Mouse (Mus musculus) kidney, embryonic 16.5 days (tissue): ENCODE results near the gene Bdh1. TPM values are rescaled to one million over a fixed set of nuclear protein-coding genes. Genes with fewer than 3 reads are reported as not detected.
"Not testable (repeated sequence)": the region's sequence is repeated elsewhere in the genome, so short reads cannot be mapped to it uniquely, and the experiment has no call there.

ENCODE experiments used
- ATAC-seq: fragments of 200-750 bp; cut with Nextera tagmentation; 2 replicates; pipeline ENCODE4 v1.8.0; 2017; ENCODE audit warnings: moderate TSS enrichment; ENCODE audit not compliant: low FRiP score, low TSS enrichment
- H3K27ac ChIP-seq: fragments of 300-500 bp; sonication (generic); 2 replicates; pipeline ENCODE4 v1.5.1; 2014; ENCODE audit warnings: low read length
- H3K27me3 ChIP-seq: fragments of 300-500 bp; sonication (generic); 2 replicates; pipeline ENCODE4 v1.6.1; 2014; ENCODE audit warnings: low read length, control low read depth, mixed read lengths; ENCODE audit not compliant: insufficient read depth
- H3K36me3 ChIP-seq: fragments of 300-500 bp; sonication (generic); 2 replicates; pipeline ENCODE4 v1.6.1; 2014; ENCODE audit warnings: low read length, control low read depth, mixed read lengths; ENCODE audit not compliant: insufficient read depth
- H3K4me1 ChIP-seq: fragments of 300-500 bp; sonication (generic); 2 replicates; pipeline ENCODE4 v1.6.1; 2014; ENCODE audit warnings: low read length, control low read depth, mixed read lengths; ENCODE audit not compliant: insufficient read depth
- H3K4me2 ChIP-seq: fragments of 300-500 bp; sonication (generic); replicated peaks from 2 replicates; pipeline ENCODE4 v1.6.1; 2014; ENCODE audit warnings: low read depth, low read length
- H3K4me3 ChIP-seq: fragments of 300-500 bp; sonication (generic); 2 replicates; pipeline ENCODE4 v1.5.1; 2014; ENCODE audit warnings: mild to moderate bottlenecking, low read length
- H3K9ac ChIP-seq: fragments of 300-500 bp; sonication (generic); replicated peaks from 2 replicates; pipeline ENCODE4 v1.6.1; 2014; ENCODE audit warnings: low read length
- H3K9me3 ChIP-seq: fragments of 300-500 bp; sonication (generic); 2 replicates; pipeline ENCODE4 v1.6.1; 2016; ENCODE audit warnings: low read length, control low read depth
- WGBS: fragments of 180-500 bp; shearing (Covaris S2); extraction: QIAGEN DNeasy Blood & Tissue Kit; methylation state at CpG from one replicate; pipeline ENCODE4 v1.1.7; 2014; 5-methylcytosine and 5-hydroxymethylcytosine counted together
- polyA plus RNA-seq: library from polyadenylated mRNA; unstranded; fragments of >200 nt; fragmentation: Nextera tagmentation; extraction: Ambion mirVana; gene quantifications from 2 replicates; pipeline ENCODE4 v1.2.1, GENCODE M21; 2015

The Bdh1 gene
- polyA plus RNA-seq = 30.5 and 37.1 TPM in 2 replicates

DNA sequence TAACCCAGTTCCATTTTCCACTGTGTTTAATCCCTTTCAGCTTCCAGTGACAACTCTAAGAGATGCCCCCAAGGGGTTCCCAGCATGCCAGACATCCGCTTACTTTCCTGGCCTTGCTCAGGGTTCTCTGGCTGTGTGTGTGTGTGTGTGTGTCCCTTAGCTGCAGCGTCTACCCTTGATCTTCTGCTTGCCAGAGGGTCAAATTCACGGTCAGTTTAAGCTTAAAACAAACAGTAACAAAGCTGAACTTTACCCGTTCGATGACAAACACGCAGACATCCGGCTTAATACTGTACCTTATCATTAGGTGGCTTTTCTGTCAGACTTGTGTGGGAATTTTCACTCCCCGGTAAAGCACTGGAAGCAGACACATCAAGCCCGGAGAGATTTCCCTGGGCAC is at the start of gene Bdh1:
TSS of gene Bdh1 (plus strand) at position 281 of the 400 bp plus-strand sequence.
- Histone ChIP-seq H3K4me1 (no peaks in the 10 kb centered on the region), H3K27me3 (peaks cover 6% of the 10 kb centered on the region), H3K4me2 (no peak within 1 kb of the TSS), H3K4me3 (no peak within 1 kb of the TSS), H3K27ac (no peak within 1 kb of the TSS), H3K36me3 (no peaks in the 10 kb centered on the region), H3K9ac (no peak within 1 kb of the TSS), H3K9me3 (no peaks in the 10 kb centered on the region)
- 58% methylated on average over 9 of the region's 9 CpGs for WGBS
- no peak for ATAC-seq

DNA sequence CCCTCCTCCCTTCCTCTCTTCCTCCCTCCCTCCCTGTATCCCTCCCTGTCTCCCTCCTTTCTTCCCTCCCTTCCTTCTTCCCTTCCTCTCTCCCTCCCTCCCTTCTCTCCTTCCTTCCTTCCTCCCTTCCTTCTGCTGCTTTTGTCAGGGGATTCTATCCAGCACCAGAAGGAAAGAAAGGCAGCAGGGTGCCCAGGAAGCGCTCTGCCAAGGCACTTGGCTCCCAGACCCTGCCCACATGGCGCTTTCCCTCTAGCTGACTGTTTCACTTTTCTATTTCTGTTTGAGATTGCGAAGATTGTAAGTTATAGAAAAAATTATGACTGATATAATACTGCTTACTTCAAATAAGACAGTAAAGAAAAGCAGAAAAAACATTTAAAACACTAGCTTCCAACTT is 49.8 kb upstream of the Bdh1 start:
- 89% methylated on average over 3 of the region's 3 CpGs for WGBS
- H3K36me3 ChIP-seq, H3K9ac ChIP-seq, H3K4me2 ChIP-seq, ATAC-seq, H3K4me1 ChIP-seq, H3K27ac ChIP-seq, H3K9me3 ChIP-seq, H3K27me3 ChIP-seq, H3K4me3 ChIP-seq: not testable (repeated sequence)

DNA sequence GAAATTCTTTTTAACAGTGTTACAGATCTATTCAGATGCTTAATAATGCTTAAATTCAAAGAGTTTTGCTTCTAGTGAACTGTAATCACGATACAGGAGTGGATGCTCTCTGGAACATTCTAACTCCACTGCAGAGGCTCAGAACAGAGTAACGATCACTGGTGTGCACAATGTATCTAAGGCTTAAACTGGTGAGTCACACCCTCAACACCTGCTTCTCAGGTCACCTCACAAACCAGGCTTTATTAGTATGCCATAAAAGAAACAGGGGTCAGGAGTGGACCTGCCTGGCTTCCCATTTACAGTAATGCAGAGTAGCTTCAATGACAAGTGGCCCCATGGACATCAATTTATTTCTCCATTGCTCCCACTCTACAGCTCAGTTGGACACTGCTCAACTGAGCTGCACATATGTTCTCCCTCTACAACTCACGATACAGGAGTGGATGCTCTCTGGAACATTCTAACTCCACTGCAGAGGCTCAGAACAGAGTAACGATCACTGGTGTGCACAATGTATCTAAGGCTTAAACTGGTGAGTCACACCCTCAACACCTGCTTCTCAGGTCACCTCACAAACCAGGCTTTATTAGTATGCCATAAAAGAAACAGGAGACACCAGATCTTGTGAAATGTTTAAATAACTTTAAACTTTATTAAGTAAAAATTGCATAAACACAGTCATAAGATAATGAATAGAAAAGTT is 46.0 kb upstream of the Bdh1 start:
- not testable (repeated sequence) for H3K4me2 ChIP-seq, ATAC-seq, H3K9me3 ChIP-seq, H3K9ac ChIP-seq, H3K36me3 ChIP-seq, H3K4me3 ChIP-seq, H3K27ac ChIP-seq, H3K4me1 ChIP-seq, H3K27me3 ChIP-seq
- WGBS = 85% methylated on average over 4 of the region's 4 CpGs

DNA sequence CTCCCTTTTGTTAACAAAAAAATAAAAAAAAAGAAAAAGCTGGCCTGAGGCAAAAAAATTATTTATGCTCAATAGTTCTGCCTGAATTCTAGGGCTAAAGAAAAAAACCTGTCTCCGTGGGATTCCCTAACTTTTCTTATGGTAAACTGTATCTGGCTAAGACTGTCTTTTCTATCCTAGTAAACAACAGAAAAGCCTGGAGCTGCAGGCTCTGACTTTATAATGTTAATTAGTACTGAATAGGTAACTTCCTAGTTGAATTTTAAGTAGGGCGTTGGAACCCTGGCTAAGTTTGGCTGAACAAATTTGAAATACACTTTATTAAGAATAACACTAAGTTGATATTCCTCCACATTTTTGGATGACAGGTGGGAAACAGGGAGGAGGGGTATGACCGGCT is 33.8 kb upstream of the Bdh1 start:
- H3K27me3 ChIP-seq, H3K36me3 ChIP-seq, H3K4me1 ChIP-seq, H3K9me3 ChIP-seq, ATAC-seq, H3K9ac ChIP-seq, H3K4me3 ChIP-seq, H3K27ac ChIP-seq, H3K4me2 ChIP-seq: not testable (repeated sequence)
- WGBS = 76% methylated on average over 3 of the region's 3 CpGs

DNA sequence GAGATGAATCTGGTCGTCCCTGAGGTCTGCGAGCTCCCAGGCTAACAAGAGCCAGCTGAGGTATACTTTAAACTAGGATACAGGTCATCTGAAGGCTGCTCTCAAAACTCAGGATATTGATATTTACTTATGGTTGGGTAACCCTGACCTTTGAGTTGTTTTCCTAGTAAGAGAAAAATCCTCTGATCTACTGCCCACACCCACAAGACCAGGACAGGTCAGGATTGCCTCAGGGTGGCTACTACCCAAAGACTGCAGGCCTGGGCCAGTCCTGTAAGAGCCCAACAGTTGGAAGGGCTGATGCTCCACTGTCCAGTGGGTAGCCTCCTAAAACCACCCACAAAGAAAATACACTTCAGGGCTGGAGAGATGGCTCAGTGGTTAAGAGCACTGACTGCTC is 22.8 kb upstream of the Bdh1 start:
- Histone ChIP-seq H3K4me1 (0 out of 2 replicates have a peak, but pooled peaks cover 3% of the 10 kb centered on the region), H3K27ac (no peak overlapping the region), H3K27me3 (no peaks in the 10 kb centered on the region), H3K4me2 (no peak overlapping the region), H3K9ac (no peak overlapping the region), H3K36me3 (no peaks in the 10 kb centered on the region), H3K9me3 (no peaks in the 10 kb centered on the region), H3K4me3 (no peak overlapping the region)
- ATAC-seq = no peak
- WGBS = 82% methylated on average over 2 of the region's 2 CpGs

DNA sequence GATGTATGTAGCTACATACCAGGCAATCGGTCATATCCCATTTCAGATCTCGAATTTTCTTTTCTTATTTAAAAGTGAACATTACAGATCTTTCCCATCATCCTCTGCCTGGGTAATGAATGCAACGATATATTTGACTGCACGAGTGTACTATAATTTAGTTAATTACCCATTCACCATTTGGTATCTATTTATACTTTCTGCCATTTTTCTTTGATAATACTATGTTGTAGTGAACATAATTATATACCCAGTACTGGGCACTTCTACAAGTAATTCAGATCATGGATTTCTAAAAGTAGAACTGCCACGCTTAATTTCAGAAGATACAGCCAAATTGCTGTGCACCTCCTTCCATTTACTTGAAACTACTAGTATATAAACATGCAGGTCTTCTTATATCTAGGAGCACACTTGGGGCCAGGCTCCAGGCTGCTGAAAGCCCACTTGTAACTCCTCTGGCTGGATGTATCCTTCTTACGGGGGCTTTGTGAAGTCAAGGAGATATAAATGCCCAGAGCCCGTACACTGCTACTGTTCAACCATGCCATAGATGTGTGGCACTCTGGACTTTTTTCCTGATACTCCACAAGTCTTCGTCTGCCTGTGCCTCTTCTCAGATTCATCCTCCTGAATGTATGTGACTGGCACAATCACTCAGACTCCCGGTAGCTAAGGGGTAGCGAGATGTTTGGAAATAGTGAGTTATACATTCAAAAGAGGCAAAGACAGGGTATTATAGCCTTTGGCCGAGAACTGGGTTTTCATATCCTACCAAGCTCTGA is 21.0 kb upstream of the Bdh1 start:
- H3K27ac ChIP-seq = no peak overlapping the region
- no peaks in the 10 kb centered on the region for H3K9me3 ChIP-seq
- no peaks in the 10 kb centered on the region for H3K27me3 ChIP-seq
- ATAC-seq = no peak
- H3K4me3 ChIP-seq = no peak overlapping the region
- no peaks in the 10 kb centered on the region for H3K36me3 ChIP-seq
- whole genome bisulfite sequencing = 91% methylated on average over 11 of the region's 11 CpGs
- no peak overlapping the region for H3K9ac ChIP-seq
- no peak overlapping the region for H3K4me2 ChIP-seq
- 0 out of 2 replicates have a peak, but pooled peaks cover 3% of the 10 kb centered on the region for H3K4me1 ChIP-seq

DNA sequence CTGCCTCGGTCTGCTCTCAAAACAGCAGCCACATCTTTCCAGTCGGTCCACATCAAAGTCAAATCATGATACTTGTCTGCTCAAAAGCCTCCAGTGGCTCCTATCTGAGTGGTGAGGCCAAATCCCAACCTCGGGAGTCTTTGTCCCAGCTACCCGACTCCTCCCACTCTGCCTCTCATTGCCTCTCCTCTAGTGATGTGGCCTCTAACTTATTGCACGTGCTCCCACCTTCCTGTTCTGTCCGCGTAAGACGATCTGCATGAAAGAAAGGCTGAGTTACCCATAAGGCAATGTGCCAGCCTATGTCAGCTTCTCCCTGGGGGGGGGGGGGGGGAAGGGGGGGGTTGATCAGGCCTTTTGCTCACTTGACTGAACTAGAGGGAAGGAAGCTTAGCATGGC is 20.0 kb upstream of the Bdh1 start:
- 22% methylated on average over 8 of the region's 8 CpGs for WGBS
- ATAC-seq = no peak
- H3K4me2 ChIP-seq = no peak overlapping the region

DNA sequence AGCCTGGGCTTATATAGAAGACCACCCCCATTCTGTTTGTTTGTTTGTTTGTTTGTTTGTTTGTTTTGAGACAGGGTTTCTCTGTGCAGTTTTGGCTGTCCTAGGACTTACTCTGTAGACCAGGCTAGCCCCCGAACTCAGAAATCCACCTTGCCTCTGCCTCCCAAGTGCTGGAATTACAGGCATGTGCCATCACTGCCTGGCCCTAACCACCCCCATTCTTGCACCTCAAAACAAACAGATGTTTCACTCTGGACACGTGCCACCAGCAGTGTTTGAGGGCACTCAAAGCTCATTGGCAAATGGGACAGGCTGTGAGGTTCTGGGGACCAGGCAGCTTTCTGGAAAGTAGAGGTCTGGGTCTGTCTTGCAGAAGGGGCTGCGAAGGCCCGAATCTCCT is 18.1 kb upstream of the Bdh1 start:
- H3K4me2 ChIP-seq = no peak overlapping the region
- 83% methylated on average over 4 of the region's 4 CpGs for WGBS
- no peak overlapping the region for H3K9ac ChIP-seq
- no peak overlapping the region for H3K4me3 ChIP-seq
- H3K9me3 ChIP-seq = no peaks in the 10 kb centered on the region
- 0 out of 2 replicates have a peak, but pooled peaks cover 3% of the 10 kb centered on the region for H3K4me1 ChIP-seq
- H3K36me3 ChIP-seq = no peaks in the 10 kb centered on the region
- H3K27ac ChIP-seq = no peak overlapping the region
- ATAC-seq = no peak
- H3K27me3 ChIP-seq = no peaks in the 10 kb centered on the region

More for the DNA sequence above, 20.0 kb upstream of the Bdh1 start:
- Histone ChIP-seq H3K9me3 (no peaks in the 10 kb centered on the region), H3K27me3 (no peaks in the 10 kb centered on the region), H3K9ac (no peak overlapping the region), H3K4me3 (no peak overlapping the region), H3K36me3 (no peaks in the 10 kb centered on the region), H3K4me1 (0 out of 2 replicates have a peak, but pooled peaks cover 3% of the 10 kb centered on the region), H3K27ac (no peak overlapping the region)

DNA sequence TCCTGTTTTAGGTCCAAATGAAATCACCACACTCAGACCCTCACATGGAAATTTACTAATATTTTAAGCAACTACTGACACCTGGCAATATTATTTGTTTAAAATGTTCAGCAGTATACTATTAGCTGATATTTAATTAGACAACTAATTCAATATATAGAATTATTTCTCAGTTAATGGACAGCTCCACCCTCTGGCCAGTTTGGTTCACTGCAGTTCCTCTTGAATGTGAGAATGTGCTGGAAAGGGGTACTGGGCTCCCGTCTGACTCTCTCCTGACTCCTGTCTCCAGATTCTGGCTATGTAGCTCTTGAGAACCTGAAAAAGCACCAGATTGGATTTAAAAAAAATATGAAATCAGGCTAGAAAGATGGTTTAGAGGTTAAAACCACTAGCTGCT is 17.0 kb upstream of the Bdh1 start:
- Histone ChIP-seq H3K27me3 (no peaks in the 10 kb centered on the region), H3K4me1 (0 out of 2 replicates have a peak, but pooled peaks cover 3% of the 10 kb centered on the region)

DNA sequence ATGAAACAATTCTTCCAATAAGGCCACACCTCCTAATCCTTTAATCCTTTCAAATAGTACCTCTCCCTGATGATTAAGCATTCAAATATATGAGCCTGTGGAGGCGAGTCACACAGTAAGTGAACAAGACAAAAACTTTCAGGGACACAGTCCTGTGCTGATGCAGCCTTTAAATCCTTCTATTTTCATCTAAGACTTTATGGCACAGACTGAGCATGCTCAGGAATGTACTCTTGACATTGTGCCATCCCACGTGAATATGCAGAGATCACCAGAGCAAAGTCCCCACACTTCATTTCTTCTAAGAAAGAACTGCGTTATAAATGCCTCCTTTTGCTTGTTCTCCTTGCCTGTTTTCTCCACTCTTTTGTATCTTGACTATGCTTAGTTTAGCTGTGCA is 14.2 kb upstream of the Bdh1 start:
- H3K4me1 ChIP-seq = no peaks in the 10 kb centered on the region
- H3K4me3 ChIP-seq = no peak overlapping the region
- WGBS = 78% methylated on average over 3 of the region's 3 CpGs
- ATAC-seq = no peak
- no peak overlapping the region for H3K4me2 ChIP-seq
- H3K27ac ChIP-seq = no peak overlapping the region
- no peak overlapping the region for H3K9ac ChIP-seq
- H3K27me3 ChIP-seq = no peaks in the 10 kb centered on the region
- no peaks in the 10 kb centered on the region for H3K9me3 ChIP-seq
- H3K36me3 ChIP-seq = no peaks in the 10 kb centered on the region

More for the DNA sequence above, 17.0 kb upstream of the Bdh1 start:
- no peak for ATAC-seq
- Histone ChIP-seq H3K4me2 (no peak overlapping the region), H3K36me3 (no peaks in the 10 kb centered on the region), H3K9ac (no peak overlapping the region), H3K27ac (no peak overlapping the region), H3K4me3 (no peak overlapping the region), H3K9me3 (no peaks in the 10 kb centered on the region)
- WGBS = 73% methylated on average over 1 of the region's 1 CpGs
